Mouse (Mus musculus) WW6 (cell line): ENCODE results near the gene Nr2f2.

Source experiments
- DNase-seq: peaks from one replicate; pipeline ENCODE4 v3.0.0-alpha.2; 2013; ENCODE audit warnings: low read depth, low spot score

The Nr2f2 gene

GRCm38 (mm10) chr7:70332926-70333664, 33.4 kb downstream of the Nr2f2 start:
- DNase-seq, result no peak

DNA sequence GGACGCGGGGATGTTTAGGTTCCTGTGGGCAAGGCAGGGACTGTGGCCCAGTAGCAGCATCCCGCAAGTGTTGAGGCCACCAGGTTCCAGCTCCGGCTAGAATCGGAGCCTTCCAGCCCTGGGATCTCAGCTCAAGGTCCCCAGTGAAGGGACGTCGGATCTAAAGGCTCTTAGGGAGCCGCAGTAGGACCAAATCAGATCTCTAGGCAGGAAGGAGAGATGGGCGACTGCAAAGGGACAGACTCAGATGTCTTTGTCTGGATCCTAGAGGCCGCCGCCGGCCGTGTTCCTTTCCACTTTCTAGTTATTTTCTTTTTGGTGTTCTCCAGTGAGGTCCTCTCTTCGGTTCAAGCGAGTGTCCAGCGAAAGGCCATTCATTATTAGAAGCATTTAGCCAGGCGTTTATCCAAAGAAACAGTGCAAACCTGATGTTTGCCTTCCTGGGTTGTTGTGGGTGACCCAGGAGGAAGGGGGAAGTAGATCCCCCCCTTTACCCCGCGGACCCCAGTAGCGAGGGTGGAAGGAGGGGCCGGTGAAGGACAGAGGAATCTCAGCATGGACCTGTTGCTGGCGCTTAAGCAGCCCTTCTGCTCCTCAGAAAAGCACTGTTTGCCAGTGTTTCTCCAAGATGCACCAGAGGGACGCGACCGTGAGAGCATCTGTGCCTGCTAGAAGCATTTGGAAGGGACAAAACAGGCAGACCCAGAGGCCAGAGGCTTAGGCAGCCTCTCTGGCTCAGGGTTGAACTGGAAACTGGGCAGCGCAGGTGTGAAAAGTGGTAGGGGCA, 34.3 kb downstream of the Nr2f2 start:
- no peak for DNase-seq

DNA sequence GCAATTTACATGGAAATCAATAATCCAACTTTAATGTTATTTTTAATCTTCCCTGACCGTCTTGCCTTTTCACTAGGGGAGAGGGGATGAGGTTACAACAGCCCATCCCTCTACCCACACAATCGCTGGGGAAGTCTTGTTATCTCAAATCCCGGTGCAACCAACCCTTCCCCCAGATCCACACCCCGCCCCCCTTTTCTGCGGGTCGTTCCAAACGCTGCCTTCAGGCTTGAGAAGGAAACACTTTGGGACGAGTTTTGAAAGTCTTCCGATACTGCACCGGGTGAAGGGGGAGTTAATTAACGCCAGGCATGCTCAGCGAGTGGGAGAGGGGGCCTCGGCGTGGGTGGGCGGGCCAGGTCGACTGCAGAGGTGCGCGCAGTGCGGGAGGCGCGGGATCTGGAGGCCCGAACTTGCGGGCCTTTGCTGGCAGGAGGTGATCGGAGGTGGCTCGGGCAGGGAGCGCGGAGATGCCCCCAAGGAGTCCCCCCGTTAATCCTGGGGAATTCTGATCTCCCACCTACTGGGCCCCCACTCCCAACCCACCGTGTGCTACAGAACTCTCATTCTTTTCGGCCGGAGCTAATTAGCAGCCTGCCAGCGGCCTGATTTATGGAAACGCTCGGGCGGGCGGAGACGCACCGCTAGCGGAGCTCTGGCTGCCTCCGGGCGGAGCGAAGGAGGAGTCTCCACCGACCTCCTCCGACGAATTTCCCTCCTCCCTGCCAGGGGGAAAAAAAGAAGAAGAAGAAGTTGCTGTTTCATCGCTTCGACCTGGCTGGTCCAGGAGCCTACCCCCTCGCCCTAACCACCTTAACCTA, 35.1 kb downstream of the Nr2f2 start:
- no peak for DNase-seq

- no peak for DNase-seq
Observed at GRCm38 (mm10) chr7:70330761-70331242, 35.7 kb downstream of the Nr2f2 start.

GRCm38 (mm10) chr7:70330207-70330562, 36.4 kb downstream of the Nr2f2 start:
- no peak for DNase-seq

GRCm38 (mm10) chr7:70329521-70330206, 36.9 kb downstream of the Nr2f2 start:
- no peak for DNase-seq

DNA sequence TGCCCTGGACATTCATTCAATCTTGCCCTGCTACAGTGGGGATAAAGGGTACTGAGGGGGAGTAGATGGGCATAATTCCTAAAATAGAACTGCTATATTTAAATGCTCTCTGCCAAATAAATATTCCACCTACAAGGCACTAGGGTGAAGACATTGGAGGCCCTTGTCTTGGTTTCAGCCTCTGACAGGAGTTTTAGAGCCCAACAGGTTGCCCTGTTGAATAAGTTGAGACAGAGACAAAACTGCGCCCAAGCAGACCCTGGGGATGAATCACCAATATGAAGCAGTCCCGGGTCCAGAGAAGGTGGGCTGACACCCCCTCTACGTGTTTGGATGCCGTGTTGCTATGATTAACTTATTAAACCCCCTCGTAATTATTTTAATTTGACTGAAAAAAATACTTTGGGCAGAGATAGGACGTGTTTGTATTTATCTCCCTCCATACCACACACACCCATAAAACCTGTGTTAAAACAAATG, 37.5 kb downstream of the Nr2f2 start:
- no peak for DNase-seq

GRCm38 (mm10) chr7:70328206-70329036, 38.1 kb downstream of the Nr2f2 start:
- no peak for DNase-seq

DNA sequence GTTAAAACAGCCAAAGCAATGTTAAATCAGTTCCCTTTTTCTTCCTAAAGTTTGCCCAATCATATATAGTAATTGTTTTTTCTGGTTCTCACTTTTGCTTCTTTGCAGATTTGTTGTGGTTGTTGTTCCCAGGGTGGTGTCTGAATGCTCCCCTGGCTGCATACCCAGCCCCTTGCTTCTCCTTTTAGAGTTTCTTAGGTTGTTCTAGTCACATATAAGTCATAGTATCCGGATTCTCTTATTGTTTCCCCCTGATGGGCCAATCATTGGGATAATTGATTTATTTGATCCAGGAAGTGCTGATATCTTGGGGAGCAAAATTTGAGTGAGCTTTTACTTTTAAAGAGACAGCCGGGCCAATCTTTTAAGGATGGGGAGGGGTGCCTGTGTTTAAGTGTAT, 39.3 kb downstream of the Nr2f2 start:
- DNase-seq, result no peak

- no peak for DNase-seq
Observed at GRCm38 (mm10) chr7:70326176-70327035, 40.1 kb downstream of the Nr2f2 start.

DNA sequence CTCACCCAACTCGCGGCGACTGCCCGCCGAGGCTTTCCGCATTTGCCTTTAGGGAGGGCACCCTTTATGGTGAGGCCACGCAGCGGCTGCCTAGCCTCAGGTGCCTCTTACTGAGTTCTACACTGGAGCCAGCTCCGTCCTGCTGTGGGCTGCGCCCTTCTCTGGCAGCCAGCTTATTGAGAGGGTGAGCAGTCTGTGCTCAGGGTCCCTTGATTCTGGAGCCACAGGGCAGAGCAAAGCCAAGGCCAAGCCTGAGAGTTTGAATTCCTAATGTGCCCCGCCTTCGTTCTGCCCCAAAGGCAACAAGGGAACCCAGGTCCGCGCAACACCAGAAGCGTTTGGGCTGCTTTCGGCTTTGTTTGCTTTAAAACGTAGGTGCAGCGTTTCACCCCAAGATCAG, 41.2 kb downstream of the Nr2f2 start:
- DNase-seq, result no peak

GRCm38 (mm10) chr7:70324541-70324940, 42.0 kb downstream of the Nr2f2 start:
- DNase-seq, result no peak

GRCm38 (mm10) chr7:70324041-70324440, 42.5 kb downstream of the Nr2f2 start:
- no peak for DNase-seq

- DNase-seq, result no peak
Observed at GRCm38 (mm10) chr7:70305716-70306115, 60.8 kb downstream of the Nr2f2 start.

DNA sequence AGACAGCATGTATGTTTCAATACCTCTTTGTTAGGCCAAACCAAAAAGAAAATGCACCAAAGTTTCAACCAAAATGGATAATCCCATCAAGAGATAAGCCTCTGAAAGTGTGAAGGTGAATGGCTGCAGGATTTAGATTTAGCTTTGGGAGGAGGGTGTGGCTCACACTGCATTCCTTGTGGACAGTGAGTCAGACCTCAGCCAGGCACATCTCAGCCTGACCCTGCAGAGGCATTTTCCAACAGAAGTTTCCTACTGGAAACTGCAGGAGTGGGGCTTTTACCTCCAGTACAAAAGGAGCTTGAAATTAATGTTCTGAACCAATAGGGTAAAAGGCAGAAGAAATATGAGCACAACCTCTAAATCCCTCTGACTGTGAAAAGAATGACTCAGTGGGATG, 62.1 kb downstream of the Nr2f2 start:
- no peak for DNase-seq
